Mouse (Mus musculus) hindbrain, embryonic 11.5 days (tissue): Measurements from ENCODE around the gene Saa3. TPM values are rescaled to one million over a fixed set of nuclear protein-coding genes. Genes with fewer than 3 reads are reported as not detected.
"Not testable (repeated sequence)": the region's sequence is repeated elsewhere in the genome, so short reads cannot be mapped to it uniquely, and the experiment has no call there.

Source experiments
- ATAC-seq: fragments of 200-750 bp; cut with Nextera tagmentation; 2 replicates; pipeline ENCODE4 v1.8.0; 2017; ENCODE audit warnings: mild to moderate bottlenecking, moderate TSS enrichment, moderate library complexity; ENCODE audit not compliant: low FRiP score
- DNase-seq: peaks from one replicate; pipeline ENCODE4 v3.0.0-alpha.2; 2015; ENCODE audit warnings: low spot score
- H3K27ac ChIP-seq: fragments of 300-500 bp; sonication (generic); 2 replicates; pipeline ENCODE4 v1.5.1; 2014; ENCODE audit warnings: mild to moderate bottlenecking, low read depth, low read length
- H3K27me3 ChIP-seq: fragments of 300-500 bp; sonication (generic); 2 replicates; pipeline ENCODE4 v1.6.1; 2014; ENCODE audit warnings: mild to moderate bottlenecking, low read length, moderate library complexity, mixed read lengths; ENCODE audit not compliant: control insufficient read depth, insufficient read depth
- H3K36me3 ChIP-seq: fragments of 300-500 bp; sonication (generic); 2 replicates; pipeline ENCODE4 v1.6.1; 2014; ENCODE audit warnings: mild to moderate bottlenecking, low read length, moderate library complexity, mixed read lengths; ENCODE audit not compliant: control insufficient read depth, insufficient read depth
- H3K4me1 ChIP-seq: fragments of 300-500 bp; sonication (generic); replicated peaks from 2 replicates; pipeline ENCODE4 v1.6.1; 2014; ENCODE audit warnings: low read length, mixed read lengths; ENCODE audit not compliant: control insufficient read depth, insufficient read depth
- H3K4me2 ChIP-seq: fragments of 300-500 bp; sonication (generic); replicated peaks from 2 replicates; pipeline ENCODE4 v1.6.1; 2014; ENCODE audit warnings: mild to moderate bottlenecking, low read depth, low read length
- H3K4me3 ChIP-seq: fragments of 300-500 bp; sonication (generic); 2 replicates; pipeline ENCODE4 v1.5.1; 2014; ENCODE audit warnings: low read depth, low read length
- H3K9ac ChIP-seq: fragments of 300-500 bp; sonication (generic); 2 replicates; pipeline ENCODE4 v1.6.1; 2014; ENCODE audit warnings: low read depth, low read length
- H3K9me3 ChIP-seq: fragments of 300-500 bp; sonication (generic); 2 replicates; pipeline ENCODE4 v1.6.1; 2016; ENCODE audit warnings: low read length; ENCODE audit not compliant: control insufficient read depth
- WGBS: fragments of 180-500 bp; shearing (Covaris S2); extraction: QIAGEN DNeasy Blood & Tissue Kit; methylation state at CpG from one replicate; pipeline ENCODE4 v1.1.7; 2014; 5-methylcytosine and 5-hydroxymethylcytosine counted together
- polyA plus RNA-seq: library from polyadenylated mRNA; unstranded; fragments of >200 nt; fragmentation: Nextera tagmentation; extraction: Ambion mirVana; gene quantifications from 2 replicates; pipeline ENCODE4 v1.2.1, GENCODE M21; 2014

Saa3 gene
- polyA plus RNA-seq, 1 experiment from 2014 or later = 0.20 TPM

- Histone ChIP-seq H3K27ac (no peak overlapping the region), H3K36me3 (no peaks in the 10 kb centered on the region), H3K4me1 (no peaks in the 10 kb centered on the region), H3K4me2 (no peak overlapping the region), H3K27me3 (no peaks in the 10 kb centered on the region), H3K9me3 (no peaks in the 10 kb centered on the region), H3K9ac (no peak overlapping the region), H3K4me3 (no peak overlapping the region)
- no peak for DNase-seq
- ATAC-seq = no peak
These were observed 34.8 kb downstream of the Saa3 start for GRCm38 (mm10) chr7:46680732-46681131.

GRCm38 (mm10) chr7:46679044-46679443, 36.5 kb downstream of the Saa3 start:
- not testable (repeated sequence) for H3K9me3 ChIP-seq, H3K4me2 ChIP-seq, H3K27ac ChIP-seq, H3K27me3 ChIP-seq, H3K36me3 ChIP-seq, H3K4me3 ChIP-seq, H3K9ac ChIP-seq, ATAC-seq, DNase-seq, H3K4me1 ChIP-seq
- 84% methylated on average over 7 of the region's 7 CpGs for WGBS

- Histone ChIP-seq H3K4me1 (no peaks in the 10 kb centered on the region), H3K4me3 (no peak overlapping the region), H3K4me2 (no peak overlapping the region), H3K9ac (no peak overlapping the region), H3K27ac (no peak overlapping the region), H3K36me3 (no peaks in the 10 kb centered on the region), H3K9me3 (no peaks in the 10 kb centered on the region), H3K27me3 (no peaks in the 10 kb centered on the region)
- ATAC-seq (no peak), DNase-seq (no peak)
- WGBS = 92% methylated on average over 3 of the region's 3 CpGs
These were observed 37.1 kb downstream of the Saa3 start for GRCm38 (mm10) chr7:46678417-46678816.

GRCm38 (mm10) chr7:46676808-46677360, 38.6 kb downstream of the Saa3 start:
- no peak overlapping the region for H3K4me2 ChIP-seq
- ATAC-seq (no peak), DNase-seq (no peak)
- H3K9ac ChIP-seq = no peak overlapping the region
- H3K9me3 ChIP-seq = no peaks in the 10 kb centered on the region
- H3K27me3 ChIP-seq = no peaks in the 10 kb centered on the region
- H3K27ac ChIP-seq = no peak overlapping the region
- no peaks in the 10 kb centered on the region for H3K4me1 ChIP-seq
- H3K4me3 ChIP-seq = no peak overlapping the region
- WGBS = 69% methylated on average over 5 of the region's 5 CpGs
- H3K36me3 ChIP-seq = no peaks in the 10 kb centered on the region

- ATAC-seq (no peak), DNase-seq (no peak)
- H3K27me3 ChIP-seq = no peaks in the 10 kb centered on the region
- WGBS = 87% methylated on average over 8 of the region's 8 CpGs
- no peaks in the 10 kb centered on the region for H3K36me3 ChIP-seq
- H3K4me2 ChIP-seq = no peak overlapping the region
- H3K9ac ChIP-seq = no peak overlapping the region
- no peak overlapping the region for H3K27ac ChIP-seq
- no peaks in the 10 kb centered on the region for H3K9me3 ChIP-seq
- H3K4me3 ChIP-seq = no peak overlapping the region
- no peaks in the 10 kb centered on the region for H3K4me1 ChIP-seq
These were observed 39.6 kb downstream of the Saa3 start for GRCm38 (mm10) chr7:46675886-46676285.

- Histone ChIP-seq H3K27ac (no peak overlapping the region), H3K4me1 (no peaks in the 10 kb centered on the region), H3K9ac (no peak overlapping the region), H3K4me3 (no peak overlapping the region), H3K36me3 (no peaks in the 10 kb centered on the region), H3K9me3 (no peaks in the 10 kb centered on the region), H3K4me2 (no peak overlapping the region), H3K27me3 (no peaks in the 10 kb centered on the region)
- ATAC-seq (no peak), DNase-seq (no peak)
- WGBS = 93% methylated on average over 7 of the region's 7 CpGs
These were observed 40.4 kb downstream of the Saa3 start for GRCm38 (mm10) chr7:46675061-46675460.

- no peak within 1 kb of the TSS for H3K4me2 ChIP-seq
- ATAC-seq (no peak), DNase-seq (no peak)
- H3K4me3 ChIP-seq = no peak within 1 kb of the TSS
- no peaks in the 10 kb centered on the region; the same call in 1 of the 2 replicates for H3K27me3 ChIP-seq
- H3K36me3 ChIP-seq = no peaks in the 10 kb centered on the region
- WGBS = 67% methylated on average over 10 of the region's 10 CpGs
- 0 out of 2 replicates have a peak within 1 kb of the TSS, but pooled peaks have one; percentile 4 for H3K9ac ChIP-seq
- H3K9me3 ChIP-seq = no peaks in the 10 kb centered on the region
- no peak within 1 kb of the TSS for H3K27ac ChIP-seq
- no peaks in the 10 kb centered on the region for H3K4me1 ChIP-seq
These were observed 43.3 kb downstream of the Saa3 start, which contains the start of gene Tph1 for GRCm38 (mm10) chr7:46672160-46672672. Gene Tph1 (minus strand): TSS chr7:46672537.

GRCm38 (mm10) chr7:46667256-46667655, 48.2 kb downstream of the Saa3 start:
- peak; percentile 44 for DNase-seq
- peaks cover 4% of the 10 kb centered on the region; the same call in 1 of the 2 replicates for H3K27me3 ChIP-seq
- peak; percentile 53; the same call in 1 of the 2 replicates for ATAC-seq
- H3K36me3 ChIP-seq = no peaks in the 10 kb centered on the region
- no peaks in the 10 kb centered on the region for H3K4me1 ChIP-seq
- WGBS = under 1% methylated on average over 21 of the region's 21 CpGs
- no peak overlapping the region for H3K9ac ChIP-seq
- H3K4me3 ChIP-seq = no peak overlapping the region
- no peak overlapping the region for H3K27ac ChIP-seq
- no peaks in the 10 kb centered on the region for H3K9me3 ChIP-seq
- peak overlapping the region; percentile 25; the same call in 1 of the 2 replicates for H3K4me2 ChIP-seq

- Histone ChIP-seq H3K4me3 (no peak overlapping the region), H3K36me3 (no peaks in the 10 kb centered on the region), H3K9me3 (no peaks in the 10 kb centered on the region), H3K27ac (no peak overlapping the region), H3K4me2 (no peak overlapping the region), H3K27me3 (peaks cover 4% of the 10 kb centered on the region; the same call in 1 of the 2 replicates), H3K9ac (no peak overlapping the region), H3K4me1 (no peaks in the 10 kb centered on the region)
- WGBS = 40% methylated on average over 9 of the region's 9 CpGs
- peak; percentile 73 for DNase-seq
- ATAC-seq = no peak
These were observed 50.3 kb downstream of the Saa3 start for GRCm38 (mm10) chr7:46665236-46665635.
